Mouse (Mus musculus): ENCODE measurements at regions not wholly inside any gene's neighbourhood (a gene's known extent, or its start where the extent isn't known, plus 50 kb on each side); places are given as distances from the start of the nearest gene placed in this dataset.
A peak's percentile ranks its signal among the peaks of the same experiment; 100 is the strongest.

GRCm38 (mm10) chr10:19127581-19128291 is 112.3 kb upstream of the Tnfaip3 start:
- ATAC-seq, result peak; percentile 71

- no peak for ATAC-seq
These were observed 111.5 kb upstream of the Tnfaip3 start for GRCm38 (mm10) chr10:19126922-19127321.

GRCm38 (mm10) chr10:19126438-19126837 is 111.0 kb upstream of the Tnfaip3 start:
- no peak for ATAC-seq

- no peak for ATAC-seq
These were observed 108.2 kb upstream of the Tnfaip3 start for GRCm38 (mm10) chr10:19123691-19124090.

- peak; percentile 87 for ATAC-seq
These were observed 106.8 kb upstream of the Tnfaip3 start for GRCm38 (mm10) chr10:19122221-19122620.

- ATAC-seq, result no peak
These were observed 104.0 kb upstream of the Tnfaip3 start for GRCm38 (mm10) chr10:19119281-19120049.

GRCm38 (mm10) chr10:19118569-19119280 is 103.3 kb upstream of the Tnfaip3 start:
- no peak for ATAC-seq

- peak; percentile 94 for ATAC-seq
These were observed 101.7 kb upstream of the Tnfaip3 start for GRCm38 (mm10) chr10:19117071-19117605.

GRCm38 (mm10) chr10:19112459-19112858 is 97.0 kb upstream of the Tnfaip3 start:
- no peak for ATAC-seq

GRCm38 (mm10) chr10:19105231-19105681 is 89.8 kb upstream of the Tnfaip3 start:
- no peak for ATAC-seq

GRCm38 (mm10) chr10:19104671-19105203 is 89.3 kb upstream of the Tnfaip3 start:
- ATAC-seq, result peak; percentile 89

- no peak for ATAC-seq
These were observed 84.2 kb upstream of the Tnfaip3 start for GRCm38 (mm10) chr10:19099369-19100285.

GRCm38 (mm10) chr10:19094297-19094696 is 78.8 kb upstream of the Tnfaip3 start:
- peak; percentile 98 for ATAC-seq

GRCm38 (mm10) chr10:19093689-19094088 is 78.2 kb upstream of the Tnfaip3 start:
- ATAC-seq, result no peak

- ATAC-seq, result no peak
These were observed 76.5 kb upstream of the Tnfaip3 start for GRCm38 (mm10) chr10:19091949-19092348.

GRCm38 (mm10) chr10:19091110-19091509 is 75.7 kb upstream of the Tnfaip3 start:
- ATAC-seq, result no peak

- no peak for ATAC-seq
These were observed 71.5 kb upstream of the Tnfaip3 start for GRCm38 (mm10) chr10:19086995-19087394.

- no peak for ATAC-seq
These were observed 66.7 kb upstream of the Tnfaip3 start for GRCm38 (mm10) chr10:19082136-19082535.

- peak; percentile 77 for ATAC-seq
These were observed 62.6 kb upstream of the Tnfaip3 start for GRCm38 (mm10) chr10:19078047-19078446.

- ATAC-seq, result peak; percentile 83
These were observed 52.9 kb upstream of the Tnfaip3 start for GRCm38 (mm10) chr10:19068377-19068776.

- ATAC-seq, result no peak
These were observed 52.2 kb upstream of the Tnfaip3 start for GRCm38 (mm10) chr10:19067623-19068022.
